Mouse (Mus musculus): ENCODE measurements around the gene Gm13283.
"Not testable (repeated sequence)": the region's sequence is repeated elsewhere in the genome, so short reads cannot be mapped to it uniquely, and the experiment has no call there.

The Gm13283 gene

GRCm38 (mm10) chr4:88759610-88760268, at the start of gene Gm13283:
Gm13283 (plus strand) TSS chr4:88760119.
- DNase-seq (ENCODE audit: low spot score), result peak; percentile 39

- DNase-seq (ENCODE audit: low spot score), result no peak
These were observed 45.6 kb upstream of the Gm13283 start for GRCm38 (mm10) chr4:88714281-88714680.

GRCm38 (mm10) chr4:88715059-88715458, 44.9 kb upstream of the Gm13283 start:
- DNase-seq (ENCODE audit: low spot score), result no peak

DNA sequence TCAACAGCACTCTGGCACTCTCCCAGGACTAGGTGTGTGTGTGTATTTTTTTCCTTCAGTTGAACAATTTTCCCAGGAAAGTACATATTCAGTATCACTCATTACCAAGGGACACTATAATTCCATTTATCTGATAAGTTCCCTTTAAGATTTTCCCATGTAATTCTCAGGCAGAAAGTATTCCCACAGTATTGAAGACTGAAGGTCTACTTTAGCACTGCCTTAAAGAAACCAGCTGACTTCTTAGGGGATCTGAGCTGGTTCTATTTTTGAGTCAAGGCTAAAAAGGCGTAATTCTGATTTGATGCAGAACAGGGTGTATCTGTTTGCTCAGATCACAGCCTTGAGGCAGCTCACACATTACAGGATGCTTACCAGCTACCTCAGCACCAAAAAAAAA, 41.2 kb upstream of the Gm13283 start:
- no peak for DNase-seq (ENCODE audit: low spot score)

DNA sequence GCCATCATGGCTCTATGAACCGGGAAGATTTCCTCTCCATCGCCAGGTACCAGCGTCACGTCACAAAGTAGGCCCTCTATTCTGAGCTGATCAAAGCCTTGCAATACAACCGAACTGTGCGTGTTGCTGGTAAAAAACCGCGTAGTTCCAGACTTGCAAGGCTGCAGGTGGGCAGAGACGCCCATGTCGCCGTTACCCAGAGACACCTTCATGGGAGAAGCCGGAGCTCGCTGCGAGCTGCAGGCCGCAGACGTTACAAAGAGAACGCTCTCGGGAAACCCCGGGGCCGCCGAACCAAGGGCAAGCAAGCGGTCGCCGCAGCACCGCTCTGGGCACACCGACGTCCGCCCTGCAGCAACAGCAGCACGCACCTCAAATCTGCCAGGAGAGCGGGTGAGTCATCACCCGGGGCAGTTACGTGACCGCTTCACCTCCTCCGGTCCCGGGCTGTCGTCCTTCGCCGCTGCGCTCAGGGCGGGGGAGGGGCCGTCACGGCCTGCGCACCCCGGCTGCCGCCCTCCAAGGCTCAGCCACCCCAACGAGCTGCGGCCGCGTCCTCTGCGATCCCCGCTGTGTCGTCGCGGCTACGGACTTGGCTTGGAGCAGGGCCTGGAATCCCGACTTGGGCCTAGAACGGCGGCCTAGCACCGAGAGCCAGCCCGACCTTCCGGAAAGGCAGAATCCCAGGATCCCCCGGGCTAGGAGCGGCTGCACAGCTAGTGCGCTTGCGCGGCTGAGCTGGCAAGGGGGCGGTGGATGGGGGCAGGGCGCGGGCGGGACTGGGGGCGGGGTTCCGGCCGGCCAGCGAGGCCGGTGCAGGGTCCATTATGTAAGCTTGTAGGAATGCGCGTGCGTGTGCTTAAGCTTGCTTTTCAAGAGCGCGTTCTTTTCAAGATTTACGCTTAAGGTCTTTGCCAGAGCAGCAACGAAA, 37.9 kb upstream of the Gm13283 start, which contains the start of the genes Gm26566 and Klhl9:
TSS of gene Gm26566 (plus strand) at position 15 of the 931 bp plus-strand sequence.
TSS of gene Klhl9 (minus strand) at position 675 of the 931 bp plus-strand sequence.
- DNase-seq (ENCODE audit: low spot score), result peak; percentile 89

- DNase-seq (ENCODE audit: low spot score), result no peak
These were observed 36.3 kb upstream of the Gm13283 start for GRCm38 (mm10) chr4:88723497-88724090.

DNA sequence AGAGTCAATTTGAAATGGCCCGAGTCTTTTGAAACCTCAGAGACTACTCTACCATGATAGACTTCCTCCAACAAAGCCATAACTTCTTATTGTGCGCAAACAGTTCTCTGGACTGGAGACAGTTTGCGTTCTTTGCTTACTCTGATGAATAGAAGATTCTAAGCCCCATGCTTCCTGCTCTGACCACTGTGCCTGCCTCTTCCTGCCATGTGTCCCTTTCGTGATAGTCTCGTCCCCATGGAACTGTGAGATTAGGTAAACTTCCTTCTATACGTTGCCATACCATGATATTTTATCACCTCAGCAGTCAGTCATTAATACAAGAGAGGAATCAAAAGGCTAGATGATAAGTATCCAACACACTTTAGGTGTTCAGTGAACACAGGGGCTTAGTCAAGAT, 33.2 kb upstream of the Gm13283 start:
- no peak for DNase-seq (ENCODE audit: low spot score)

DNA sequence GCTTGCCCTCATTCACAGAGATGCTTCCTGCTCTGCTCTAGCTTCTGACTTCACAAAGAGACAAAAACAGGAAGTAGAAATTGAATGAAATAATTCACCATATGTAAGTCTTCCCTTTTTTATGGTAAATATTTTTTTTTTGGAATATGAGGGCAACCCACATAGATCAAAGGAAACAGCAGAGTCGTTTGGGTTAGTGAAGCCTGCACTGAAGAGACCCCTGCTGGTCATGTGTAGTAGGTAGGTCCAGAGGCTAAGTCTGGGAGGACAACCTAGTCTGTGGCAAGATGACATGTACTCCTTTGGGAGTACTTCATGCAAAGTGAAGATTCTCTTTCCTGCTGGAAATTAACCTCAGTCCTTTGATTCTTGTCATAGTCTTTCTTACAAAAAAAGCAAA, 32.6 kb upstream of the Gm13283 start:
- DNase-seq (ENCODE audit: low spot score), result no peak

DNA sequence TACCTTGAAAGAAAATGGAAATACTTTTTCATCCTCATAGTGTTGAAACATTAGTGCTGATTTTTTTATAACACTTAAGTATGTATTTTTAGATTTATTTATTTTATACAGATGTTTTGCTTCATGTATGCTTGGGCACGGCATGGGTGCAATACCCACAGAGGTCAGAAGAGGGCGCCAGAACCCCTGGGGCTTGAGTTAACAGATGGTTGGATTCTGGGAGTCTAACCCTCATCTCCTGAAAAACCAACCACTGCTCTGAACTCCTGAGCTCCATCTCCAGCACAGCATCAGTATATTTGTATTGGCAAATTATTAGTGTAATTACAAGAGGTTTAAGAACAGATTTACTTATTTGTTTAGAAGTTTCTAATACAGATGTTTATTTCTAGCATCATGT, 21.4 kb upstream of the Gm13283 start:
- DNase-seq (ENCODE audit: low spot score), result no peak

DNA sequence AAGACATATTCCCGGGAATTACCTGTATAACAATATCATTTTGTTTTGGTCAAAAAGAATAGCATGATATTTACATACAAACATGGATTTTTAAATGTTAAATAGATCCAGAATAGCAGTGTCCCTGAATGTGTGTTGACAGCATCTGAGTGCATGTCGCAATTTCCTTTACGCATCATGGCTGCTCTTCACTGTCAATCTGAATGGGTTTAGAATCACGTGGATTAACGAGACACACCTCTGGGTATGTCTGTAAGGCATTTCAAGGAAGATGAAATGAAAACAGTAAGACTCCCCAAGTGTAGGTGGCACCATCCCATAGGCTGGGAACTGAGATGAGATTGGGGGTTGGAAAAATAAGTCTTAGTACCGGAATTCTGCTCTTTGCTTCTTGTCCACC, 20.9 kb upstream of the Gm13283 start:
- DNase-seq (ENCODE audit: low spot score), result no peak

- no peak for DNase-seq (ENCODE audit: low spot score)
These were observed 18.5 kb upstream of the Gm13283 start for GRCm38 (mm10) chr4:88741426-88741825.

- DNase-seq (ENCODE audit: low spot score), result no peak
These were observed 17.0 kb upstream of the Gm13283 start for GRCm38 (mm10) chr4:88742771-88743371.

DNA sequence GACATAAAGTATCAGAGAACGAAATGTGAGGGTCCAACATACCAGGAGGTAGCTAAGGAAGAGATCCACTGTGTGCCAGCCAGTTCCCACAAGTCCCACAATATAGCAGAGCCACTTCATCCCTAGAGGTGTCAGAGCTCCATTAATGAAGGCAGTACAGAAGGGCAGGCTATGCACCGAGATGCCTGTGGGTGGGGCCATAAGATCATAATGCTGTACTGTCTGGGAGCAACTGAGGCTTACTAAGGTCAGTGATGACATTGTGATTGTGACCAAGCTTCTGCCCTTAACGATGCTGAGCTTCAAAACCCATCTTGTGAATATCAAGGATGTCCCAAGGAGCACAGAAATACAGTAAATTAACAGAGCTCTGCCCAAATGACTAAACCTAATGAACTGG, 15.7 kb upstream of the Gm13283 start:
- DNase-seq (ENCODE audit: low spot score), result no peak

- DNase-seq (ENCODE audit: low spot score), result no peak
These were observed 10.0 kb upstream of the Gm13283 start for GRCm38 (mm10) chr4:88749926-88750325.

DNA sequence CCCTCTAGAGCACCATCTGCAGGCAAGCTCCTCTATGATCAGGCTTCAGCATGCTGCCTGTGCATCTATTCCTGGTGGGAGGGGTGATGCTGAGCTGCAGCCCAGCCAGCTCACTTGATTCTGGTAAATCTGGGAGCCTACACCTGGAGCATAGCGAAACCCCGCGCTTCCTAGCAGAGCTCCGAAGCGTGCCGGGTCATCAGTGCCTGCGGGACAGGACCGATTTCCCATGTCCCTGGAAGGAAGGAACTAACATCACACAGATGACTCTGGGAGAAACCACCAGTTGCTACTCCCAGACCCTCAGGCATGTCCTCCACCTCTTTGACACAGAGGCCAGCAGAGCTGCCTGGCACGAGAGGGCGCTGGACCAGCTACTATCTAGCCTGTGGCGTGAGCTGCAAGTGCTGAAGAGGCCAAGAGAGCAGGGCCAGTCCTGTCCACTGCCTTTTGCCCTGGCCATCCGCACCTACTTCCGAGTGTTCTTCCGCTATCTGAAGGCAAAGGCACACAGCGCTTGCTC, 5.0 kb upstream of the Gm13283 start, which contains the start of gene Gm13271:
TSS of gene Gm13271 (plus strand) at position 51 of the 523 bp plus-strand sequence.
- DNase-seq (ENCODE audit: low spot score), result peak; percentile 78

DNA sequence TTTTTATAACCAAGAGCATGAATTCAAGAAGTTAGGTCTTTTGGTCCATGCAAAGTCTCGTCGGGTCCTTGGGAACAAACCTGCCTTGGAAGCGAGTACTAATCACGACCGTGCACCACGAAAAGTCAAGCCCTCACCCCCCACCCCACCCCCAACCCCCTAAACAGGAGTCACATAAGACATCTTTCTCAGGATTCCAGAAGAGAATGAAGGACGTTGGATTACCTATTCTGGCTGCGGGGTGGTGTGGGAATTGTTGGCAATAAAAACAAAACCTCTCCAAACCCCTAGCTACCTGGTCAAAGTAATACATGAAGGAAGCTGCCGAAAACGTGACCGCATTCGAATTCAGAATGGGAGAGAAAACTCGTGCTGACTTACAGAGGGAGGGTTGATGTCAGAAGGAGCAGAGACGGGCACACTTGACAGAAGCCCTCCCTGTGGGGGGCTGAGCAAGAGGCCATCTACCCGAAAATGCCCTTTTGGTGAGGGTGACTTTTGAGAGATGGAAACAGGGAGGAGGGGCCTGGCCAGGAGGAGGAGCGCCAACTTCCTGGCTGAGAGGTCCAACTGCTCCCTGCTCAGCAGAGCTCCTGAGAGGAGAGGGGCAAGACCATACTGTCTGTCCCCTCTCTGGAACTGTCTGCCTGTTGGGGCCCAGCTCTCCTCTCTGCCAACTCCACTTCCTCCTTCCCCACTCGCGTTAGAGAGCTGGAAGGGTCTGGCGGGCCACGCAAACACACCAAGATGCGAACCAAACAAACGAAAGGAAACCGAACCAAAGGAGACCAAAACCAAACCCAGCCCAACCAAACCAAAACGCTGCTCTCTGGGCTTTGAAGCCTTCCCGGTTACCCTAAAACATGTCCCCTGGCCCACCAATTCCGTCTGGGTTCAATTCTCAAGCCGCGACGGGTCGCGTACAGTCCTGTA, 3.1 kb upstream of the Gm13283 start:
- not testable (repeated sequence) for DNase-seq (ENCODE audit: low spot score)

GRCm38 (mm10) chr4:88757628-88758031, 2.3 kb upstream of the Gm13283 start:
- DNase-seq (ENCODE audit: low spot score), result peak; percentile 86

DNA sequence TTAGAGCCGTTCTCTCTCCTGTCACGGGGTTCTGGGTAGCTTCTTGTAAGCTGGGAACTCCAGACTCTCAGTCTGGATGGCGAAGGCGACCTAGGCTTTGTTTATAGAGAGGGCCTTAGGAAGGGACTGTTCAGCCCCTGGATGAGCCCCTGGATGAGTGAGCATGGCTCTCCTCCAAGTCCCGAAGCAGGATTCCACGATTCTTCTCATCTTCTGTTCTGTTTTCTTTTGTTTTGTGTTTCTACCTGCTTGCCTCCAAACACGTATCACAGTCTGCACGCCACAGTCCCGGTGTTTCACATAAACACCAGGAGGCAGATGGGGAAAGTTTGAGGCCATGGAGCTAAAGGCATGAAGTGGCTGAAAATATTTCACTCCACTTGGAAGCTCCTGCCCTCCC, 1.2 kb upstream of the Gm13283 start:
- DNase-seq (ENCODE audit: low spot score), result not testable (repeated sequence)

- DNase-seq (ENCODE audit: low spot score), result peak; percentile 81
These were observed 512 bp downstream of the Gm13283 start for GRCm38 (mm10) chr4:88760431-88760830.

- peak; percentile 74 for DNase-seq (ENCODE audit: low spot score)
These were observed 1.9 kb downstream of the Gm13283 start for GRCm38 (mm10) chr4:88761776-88762175.

- peak; percentile 28 for DNase-seq (ENCODE audit: low spot score)
These were observed 2.4 kb downstream of the Gm13283 start for GRCm38 (mm10) chr4:88762341-88762740.

Measured in ovary, adult 18-20 months (tissue).